Mouse (Mus musculus) urinary bladder, postnatal 14 days (tissue): ENCODE data around the gene Sppl2b.
"Not testable (repeated sequence)": the region's sequence is repeated elsewhere in the genome, so short reads cannot be mapped to it uniquely, and the experiment has no call there.

Source experiments
- DNase-seq: peaks from one replicate; pipeline ENCODE4 v3.0.0; 2021; ENCODE audit warnings: low spot score

Gene Sppl2b

DNA sequence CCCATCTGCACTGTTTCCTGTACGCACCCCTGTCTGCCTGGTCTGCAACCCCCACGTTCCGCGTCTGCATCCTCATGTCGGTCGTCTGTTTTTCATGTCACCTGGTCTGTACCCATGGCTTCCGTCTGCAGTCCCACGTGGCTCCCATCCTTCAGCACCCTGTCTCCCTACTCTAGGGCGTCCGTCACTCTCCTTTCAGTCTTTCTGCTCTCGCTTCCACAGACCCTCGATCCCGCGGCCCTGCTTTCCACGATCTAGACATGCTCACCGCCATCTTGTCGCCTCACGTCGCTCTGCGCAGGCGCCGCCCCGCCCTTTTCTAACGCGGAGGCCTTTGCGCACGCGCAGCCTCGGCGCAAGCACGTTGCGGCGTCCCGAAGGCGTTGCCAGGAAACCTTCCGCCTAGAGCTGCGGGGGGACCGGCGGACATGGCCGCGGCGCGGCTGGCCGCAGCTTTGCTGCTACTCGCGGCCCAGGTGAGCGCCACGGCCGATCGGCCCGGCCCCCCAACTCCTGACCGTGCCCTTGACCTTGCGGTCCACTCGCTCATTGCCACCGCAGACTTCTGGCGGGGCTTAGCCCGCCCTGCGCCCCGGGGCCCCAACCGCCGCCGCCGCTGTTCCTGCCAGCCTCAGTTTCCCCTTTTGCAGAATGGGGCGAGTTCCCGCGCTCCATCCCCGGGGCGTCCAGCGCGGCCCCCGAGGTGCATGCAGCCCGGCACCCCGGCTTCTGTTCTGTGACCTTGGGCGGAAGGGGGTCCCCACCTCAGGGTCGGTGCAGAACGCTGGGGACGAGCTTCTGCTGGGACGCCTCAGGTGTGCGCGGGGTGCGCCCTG, at the start of gene Sppl2b, which contains the start of gene Lsm7:
TSS of gene Sppl2b (plus strand) at position 363 of the 836 bp plus-strand sequence.
TSS of gene Lsm7 (minus strand) at position 297 of the 836 bp plus-strand sequence.
- peak; percentile 97 for DNase-seq

DNA sequence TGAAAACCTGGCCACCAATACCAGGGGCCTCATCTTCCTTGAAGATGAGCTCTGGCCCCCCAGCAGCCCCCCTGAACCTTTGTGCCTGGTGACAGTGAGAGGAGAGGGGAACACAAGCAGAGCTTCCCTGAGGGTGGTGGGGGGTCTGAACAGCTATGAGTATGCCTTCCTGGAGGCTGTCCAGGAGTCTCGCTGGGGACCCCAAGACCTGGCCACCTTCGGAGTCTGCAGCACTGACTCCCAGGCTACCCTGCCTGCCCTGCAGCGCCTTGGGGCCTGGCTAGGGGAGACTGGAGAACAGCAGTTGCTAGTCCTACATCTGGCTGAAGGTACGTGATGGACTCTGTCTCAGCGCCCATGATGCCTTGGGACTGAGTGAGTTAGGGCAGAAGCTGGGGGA, 49.8 kb upstream of the Sppl2b start:
- DNase-seq: no peak

DNA sequence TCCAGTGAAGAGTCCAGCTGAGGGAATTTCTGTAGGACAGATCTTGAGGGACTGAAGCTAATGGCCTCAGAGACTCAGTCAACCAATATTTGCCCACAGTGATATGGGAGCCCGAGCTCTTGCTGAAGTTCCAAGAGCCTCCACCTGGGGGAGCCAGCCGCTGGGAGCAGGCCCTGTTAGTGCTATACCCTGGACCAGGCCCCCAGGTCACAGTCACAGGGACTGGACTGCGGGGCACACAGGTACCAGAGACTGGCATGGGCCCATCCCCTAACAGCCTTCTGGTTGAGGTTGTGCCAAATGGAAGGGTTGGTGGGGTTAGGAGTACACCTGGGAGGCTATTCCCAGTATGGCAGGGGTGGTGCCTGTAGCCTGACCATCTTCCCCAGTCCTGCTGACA, 49.1 kb upstream of the Sppl2b start:
- peak; percentile 78 for DNase-seq

DNA sequence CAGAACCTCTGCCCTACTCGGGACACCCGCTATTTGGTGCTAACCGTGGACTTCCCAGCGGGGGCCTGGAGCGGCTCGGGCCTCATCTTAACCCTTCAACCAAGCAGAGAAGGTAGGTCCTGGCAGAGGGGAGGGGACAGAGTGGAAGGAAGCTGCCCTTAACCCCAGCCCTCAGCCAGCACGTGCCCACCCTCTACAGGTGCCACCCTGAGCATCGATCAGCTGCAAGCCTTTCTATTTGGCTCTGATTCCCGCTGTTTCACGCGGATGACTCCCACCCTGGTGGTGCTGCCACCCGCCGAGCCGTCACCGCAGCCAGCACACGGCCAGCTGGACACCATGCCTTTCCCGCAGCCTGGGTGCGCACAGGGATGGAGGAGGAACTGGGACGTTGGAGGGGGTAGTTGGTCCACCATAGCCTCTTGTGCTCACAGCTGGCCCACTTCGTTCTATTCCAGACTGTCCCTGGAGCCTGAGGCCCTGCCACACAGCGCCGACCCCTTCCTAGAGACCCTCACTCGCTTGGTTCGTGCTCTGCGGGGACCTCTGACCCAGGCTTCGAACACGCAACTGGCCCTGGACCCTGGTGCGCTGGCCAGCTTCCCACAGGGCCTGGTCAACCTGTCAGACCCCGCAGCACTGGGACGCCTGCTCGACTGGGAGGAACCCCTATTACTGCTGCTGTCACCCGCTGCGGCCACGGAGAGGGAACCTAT, 48.6 kb upstream of the Sppl2b start:
- no peak for DNase-seq

DNA sequence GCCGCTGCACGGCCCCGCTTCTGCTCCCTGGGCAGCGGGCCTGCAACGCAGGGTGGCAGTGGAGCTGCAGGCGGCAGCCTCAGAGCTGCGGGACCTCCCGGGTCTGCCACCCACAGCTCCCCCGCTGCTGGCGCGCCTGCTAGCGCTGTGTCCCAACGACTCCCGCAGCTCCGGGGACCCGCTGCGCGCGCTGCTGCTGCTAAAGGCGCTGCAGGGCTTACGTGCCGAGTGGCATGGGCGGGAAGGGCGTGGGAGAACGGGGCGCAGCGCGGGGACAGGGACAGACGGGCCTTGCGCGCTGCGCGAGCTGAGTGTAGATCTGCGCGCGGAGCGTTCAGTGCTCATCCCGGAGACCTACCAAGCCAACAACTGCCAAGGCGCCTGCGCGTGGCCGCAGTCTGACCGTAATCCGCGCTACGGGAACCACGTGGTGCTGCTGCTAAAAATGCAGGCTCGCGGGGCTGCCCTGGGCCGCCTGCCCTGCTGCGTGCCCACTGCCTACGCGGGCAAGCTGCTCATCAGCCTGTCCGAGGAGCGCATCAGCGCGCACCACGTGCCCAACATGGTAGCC, 47.9 kb upstream of the Sppl2b start:
- DNase-seq: peak; percentile 72

- no peak for DNase-seq
Measured at GRCm38 (mm10) chr10:80808099-80808984, 46.7 kb upstream of the Sppl2b start.

- no peak for DNase-seq
Measured at GRCm38 (mm10) chr10:80808985-80809632, 46.0 kb upstream of the Sppl2b start.

DNA sequence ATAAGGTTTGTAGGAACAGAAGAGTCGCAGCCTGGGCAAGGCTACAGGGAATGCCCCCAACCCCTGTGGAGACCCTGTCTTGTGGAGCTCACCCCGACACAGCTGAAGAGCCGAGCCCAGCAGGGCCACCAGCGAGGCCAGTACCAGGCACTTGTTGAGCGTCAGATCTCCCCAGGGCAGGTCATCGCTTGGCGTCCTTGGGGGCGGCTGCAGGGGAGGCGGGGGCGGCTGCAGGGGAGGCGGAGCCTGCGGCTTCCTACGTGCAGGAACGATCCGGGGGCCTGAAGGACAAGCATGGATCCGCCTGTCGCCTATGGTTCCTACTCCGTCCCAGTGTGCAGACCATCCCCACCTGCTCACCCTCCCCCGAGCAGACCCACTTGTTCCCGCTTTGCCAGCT, 45.0 kb upstream of the Sppl2b start:
- no peak for DNase-seq

GRCm38 (mm10) chr10:80812391-80813041, 42.6 kb upstream of the Sppl2b start:
- DNase-seq: no peak

DNA sequence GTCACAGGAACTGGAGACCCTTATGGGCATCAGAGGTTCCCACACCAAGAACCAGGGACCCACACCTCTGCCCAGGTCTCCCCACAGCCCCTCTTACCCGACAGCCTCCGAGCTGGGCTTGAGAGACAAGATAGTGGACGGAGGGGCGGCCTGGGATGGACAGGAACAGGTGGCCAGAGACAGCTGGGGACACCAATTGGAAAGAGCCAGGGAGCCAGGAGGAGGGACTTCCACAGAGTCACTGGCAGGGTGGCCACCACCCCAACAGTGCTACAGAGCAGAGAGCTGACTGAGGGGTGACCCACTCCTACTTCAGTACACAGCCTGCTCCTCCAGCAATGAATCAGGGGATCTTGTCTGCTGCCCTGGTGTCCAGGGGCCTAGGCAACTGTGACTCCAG, 41.7 kb upstream of the Sppl2b start, which contains the start of gene Jsrp1:
TSS of gene Jsrp1 (minus strand) at position 133 of the 400 bp plus-strand sequence.
- DNase-seq: no peak

DNA sequence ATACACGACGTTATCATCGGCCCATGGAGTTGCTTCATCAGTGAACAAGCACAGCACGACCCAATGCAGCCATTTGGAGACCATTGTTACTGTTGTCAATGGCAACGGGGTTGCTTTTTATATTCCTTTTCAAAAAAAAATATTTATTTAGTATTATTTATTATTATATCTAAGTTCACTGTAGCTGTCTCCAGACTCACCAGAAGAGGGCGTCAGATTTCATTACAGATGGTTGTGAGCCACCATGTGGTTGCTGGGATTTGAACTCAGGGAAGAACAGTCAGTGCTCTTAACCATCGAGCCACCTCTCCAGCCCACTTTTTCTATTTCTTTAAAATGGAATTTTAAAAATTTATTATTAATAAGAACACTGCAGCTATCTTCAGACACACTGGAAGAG, 40.3 kb upstream of the Sppl2b start:
- no peak for DNase-seq

GRCm38 (mm10) chr10:80816303-80816702, 38.8 kb upstream of the Sppl2b start:
- DNase-seq: not testable (repeated sequence)

- no peak for DNase-seq
Measured at GRCm38 (mm10) chr10:80817164-80817563, 37.9 kb upstream of the Sppl2b start.

GRCm38 (mm10) chr10:80817955-80818354, 37.1 kb upstream of the Sppl2b start:
- DNase-seq: not testable (repeated sequence)

GRCm38 (mm10) chr10:80818599-80819281, 36.3 kb upstream of the Sppl2b start:
- peak; percentile 42 for DNase-seq

DNA sequence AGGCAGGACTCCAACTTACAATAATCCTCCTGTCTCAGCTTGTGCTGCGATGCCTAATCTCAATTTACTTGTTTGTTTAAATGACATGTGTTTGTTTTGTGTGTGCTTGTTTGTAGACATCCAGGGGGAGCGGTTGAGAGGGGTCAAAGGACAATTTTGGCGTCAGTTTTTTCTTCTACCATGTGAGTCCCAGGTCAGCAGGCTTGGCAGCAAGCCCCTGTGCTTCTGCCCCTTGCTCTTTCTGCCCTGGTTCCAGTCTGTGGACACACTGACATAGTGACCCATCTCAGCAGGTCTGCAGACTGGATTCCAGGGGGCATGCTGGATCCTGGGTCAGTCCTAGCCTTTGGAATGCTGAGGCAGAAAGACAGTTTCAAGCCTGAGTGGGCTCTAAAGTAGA, 35.7 kb upstream of the Sppl2b start:
- no peak for DNase-seq

DNA sequence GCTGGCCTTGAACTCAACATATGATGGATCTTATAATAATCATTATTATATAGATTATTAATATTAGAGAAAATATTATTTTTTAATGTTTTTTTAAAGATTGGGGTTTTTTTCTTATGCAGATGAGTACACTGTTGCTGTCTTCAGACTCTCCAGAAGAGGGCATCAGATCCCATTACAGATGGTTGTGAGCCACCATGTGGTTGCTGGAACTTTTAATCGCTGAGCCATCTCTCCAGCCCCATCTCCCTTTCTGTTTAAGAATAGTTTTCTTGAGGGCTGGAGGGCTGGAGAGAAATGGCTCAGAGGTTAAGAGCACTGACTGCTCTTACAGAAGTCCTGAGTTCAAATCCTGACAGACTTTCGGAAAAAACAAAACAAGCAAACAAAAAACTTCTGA, 33.1 kb upstream of the Sppl2b start:
- DNase-seq: no peak

DNA sequence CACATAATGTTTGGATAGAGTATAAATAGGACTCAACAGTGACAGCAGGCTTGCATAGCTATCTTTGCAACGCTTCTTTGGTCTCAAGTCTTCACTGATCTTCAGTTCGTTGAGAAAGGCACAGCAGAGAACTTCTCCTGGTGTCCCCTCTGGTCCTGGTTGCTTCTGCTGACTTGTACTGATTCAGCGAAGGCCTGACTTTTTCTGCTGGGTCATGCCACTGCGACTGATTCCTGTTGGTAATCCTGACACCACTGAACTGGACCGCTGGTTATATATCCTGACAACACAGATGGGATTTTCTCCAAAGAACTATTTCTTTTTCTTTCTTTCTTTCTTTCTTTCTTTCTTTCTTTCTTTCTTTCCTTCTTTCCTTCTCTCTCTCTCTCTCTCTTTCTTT, 32.5 kb upstream of the Sppl2b start:
- DNase-seq: no peak

DNA sequence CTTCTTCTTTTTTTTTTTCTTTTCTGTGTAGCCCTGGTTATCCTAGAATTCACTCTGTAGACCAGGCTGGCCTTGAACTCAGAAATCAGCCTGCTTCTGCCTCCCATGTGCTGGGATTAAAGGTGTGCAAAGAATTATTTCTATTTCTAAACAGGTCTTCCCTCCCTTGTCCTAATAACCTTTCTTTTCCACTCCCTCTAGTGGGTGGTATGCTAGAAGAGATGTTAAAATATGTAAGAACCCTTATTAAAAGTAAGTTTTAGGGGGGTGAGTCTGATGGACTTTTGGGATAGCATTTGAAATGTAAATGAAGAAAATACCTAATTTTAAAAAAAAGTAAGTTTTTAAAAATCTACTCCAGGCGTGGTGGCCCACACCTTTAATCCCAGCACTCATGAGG, 31.8 kb upstream of the Sppl2b start:
- DNase-seq: no peak
